In genomic region chr12:68500794-68501193, GRCm38 (mm10) we compare ENCODE assay signal across 11 mouse cellular contexts.
DNase-seq lines count a peak whose midpoint lies in the region; ATAC-seq and TF ChIP-seq lines count a peak whose summit lies in the region.
"Had no signal": no experiment of that assay in that cellular context is flagged by ENCODE, and none has a peak within 500 bp of the region (broad histone marks: within the 10 kb centered on the region; RNA-seq: fewer than 3 reads in every experiment).

No protein-coding gene starts in this region.

- H3K36me3 ChIP-seq in heart, postnatal 0 days (replicated peaks; ENCODE audit: control insufficient read depth, insufficient read depth, low read length): no peaks in the 10 kb centered on the region
- H3K36me3 ChIP-seq in limb, embryonic 11.5 days (ENCODE audit: control insufficient read depth, insufficient read depth, low read length): no peaks in the 10 kb centered on the region
- H3K36me3 ChIP-seq: G1E; liver, embryonic 15.5 days had no signal

- H3K27me3 ChIP-seq in heart, postnatal 0 days (ENCODE audit: control insufficient read depth, insufficient read depth, low read length): no peaks in the 10 kb centered on the region
- H3K27me3 ChIP-seq in limb, embryonic 11.5 days (ENCODE audit: control insufficient read depth, insufficient read depth, low read length): no peaks in the 10 kb centered on the region
- H3K27me3 ChIP-seq: liver, embryonic 15.5 days had no signal

- intact Hi-C loops in heart, postnatal 25 days (cut with DNase I): no loop called here

- H3K4me1 ChIP-seq in heart, postnatal 0 days (ENCODE audit: control insufficient read depth, insufficient read depth): no peaks in the 10 kb centered on the region
- H3K4me1 ChIP-seq in cortical plate, adult 2 months (ENCODE audit: control insufficient read depth, insufficient read depth, low read length): no peaks in the 10 kb centered on the region
- H3K4me1 ChIP-seq in limb, embryonic 11.5 days (ENCODE audit: control insufficient read depth, insufficient read depth, low read length): no peaks in the 10 kb centered on the region
- H3K4me1 ChIP-seq: liver, embryonic 15.5 days had no signal

- no peak for ATAC-seq in heart, postnatal 0 days (ENCODE audit: insufficient read depth, low read depth)
- ATAC-seq in limb, embryonic 11.5 days (ENCODE audit: insufficient number of reproducible peaks, low FRiP score, low TSS enrichment, low read depth): no peak

- H3K4me2 ChIP-seq in heart, postnatal 0 days (ENCODE audit: low read depth, low read length): no peak overlapping the region
- H3K4me2 ChIP-seq in limb, embryonic 11.5 days (ENCODE audit: low read depth, severe bottlenecking): no peak overlapping the region
- H3K4me2 ChIP-seq: liver, embryonic 15.5 days had no signal

- no peak overlapping the region for H3K4me3 ChIP-seq in heart, postnatal 0 days (ENCODE audit: low read depth, low read length)
- no peak overlapping the region for H3K4me3 ChIP-seq in cortical plate, adult 2 months (ENCODE audit: insufficient read depth, low read length)
- H3K4me3 ChIP-seq in limb, embryonic 11.5 days (ENCODE audit: low read depth, low read length): no peak overlapping the region
- H3K4me3 ChIP-seq: liver, embryonic 15.5 days had no signal

- no peak for TF ChIP-seq POLR2A in cortical plate, adult 2 months (IDR thresholded peaks at IDR 0.05; ENCODE audit: extremely low read depth, insufficient read depth, low read length)

- H3K9ac ChIP-seq in heart, postnatal 0 days (replicated peaks; ENCODE audit: low read depth, low read length): no peak overlapping the region
- no peak overlapping the region for H3K9ac ChIP-seq in limb, embryonic 11.5 days (ENCODE audit: low read length)
- H3K9ac ChIP-seq: liver, embryonic 15.5 days had no signal

- no peak overlapping the region for H3K27ac ChIP-seq in heart, postnatal 0 days (ENCODE audit: low read depth)
- no peak overlapping the region for H3K27ac ChIP-seq in cortical plate, adult 2 months (ENCODE audit: insufficient read depth, low read length)
- H3K27ac ChIP-seq in limb, embryonic 11.5 days (replicated peaks; ENCODE audit: low read depth, low read length): no peak overlapping the region
- H3K27ac ChIP-seq: liver, embryonic 15.5 days had no signal

- WGBS in heart, postnatal 0 days: 73% methylated on average over 4 of the region's 4 CpGs
- 82% methylated on average over 4 of the region's 4 CpGs for WGBS in limb, embryonic 11.5 days

- peak; percentile 5 for DNase-seq in heart, postnatal 0 days (ENCODE audit: low spot score)
- DNase-seq in heart, postnatal 25 days (ENCODE audit: low spot score): no peak
- peak; percentile 2 for DNase-seq in lung, postnatal 14 days
- DNase-seq in lung, postnatal 25 days (ENCODE audit: low spot score): no peak
- DNase-seq in limb, embryonic 11.5 days (ENCODE audit: low spot score): peak; percentile 65
- no peak for DNase-seq in urinary bladder, postnatal 36 days (ENCODE audit: low spot score in 2 of 2)
- DNase-seq in adrenal gland, postnatal 14 days: no peak
- DNase-seq: thymus, adult 2 months had no signal

- H3K9me3 ChIP-seq in heart, postnatal 0 days (replicated peaks; ENCODE audit: control insufficient read depth, low read length): no peaks in the 10 kb centered on the region
- H3K9me3 ChIP-seq in limb, embryonic 11.5 days (ENCODE audit: control insufficient read depth, low read length): no peaks in the 10 kb centered on the region
- H3K9me3 ChIP-seq: liver, embryonic 15.5 days had no signal

- peak; percentile 64 for TF ChIP-seq CTCF in heart, postnatal 0 days (IDR thresholded peaks at IDR 0.05; ENCODE audit: low read depth)
- TF ChIP-seq CTCF in cortical plate, adult 2 months (IDR thresholded peaks at IDR 0.05; ENCODE audit: extremely low read depth, insufficient read depth, low read length): peak; percentile 17; the same call in 1 of the 2 replicates

- TF ChIP-seq EP300 in heart, postnatal 0 days (IDR thresholded peaks at IDR 0.05; ENCODE audit: low read depth): no peak

Comparison
In these comparisons a context has a peak if more than half of its experiments do, and no peak if none do; other contexts are left out.
1. DNase-seq: peak in heart, postnatal 0 days (single experiment), lung, postnatal 14 days (single experiment) and limb, embryonic 11.5 days (single experiment); none in heart, postnatal 25 days (single experiment), lung, postnatal 25 days (single experiment), urinary bladder, postnatal 36 days (0 of 2) and adrenal gland, postnatal 14 days (single experiment).